Mouse (Mus musculus) limb, embryonic 14.5 days (tissue): ENCODE data around the gene Rufy3. TPM values are rescaled to one million over a fixed set of nuclear protein-coding genes. Genes with fewer than 3 reads are reported as not detected.
A peak's percentile ranks its signal among the peaks of the same experiment; 100 is the strongest.

Experiments used
- ATAC-seq: fragments of 200-750 bp; cut with Nextera tagmentation; 2 replicates; pipeline ENCODE4 v1.8.0; 2017; ENCODE audit warnings: low read depth, moderate number of reproducible peaks, moderate TSS enrichment; ENCODE audit not compliant: low FRiP score
- DNase-seq: peaks from one replicate; pipeline ENCODE4 v3.0.0-alpha.2; 2015; ENCODE audit warnings: low spot score
- H3K27ac ChIP-seq: fragments of 300-500 bp; sonication (generic); replicated peaks from 2 replicates; pipeline ENCODE4 v1.5.1; 2014; ENCODE audit warnings: low read depth, mild to moderate bottlenecking, low read length, moderate library complexity, mixed read lengths
- H3K27me3 ChIP-seq: fragments of 300-500 bp; sonication (generic); 2 replicates; pipeline ENCODE4 v1.6.1; 2014; ENCODE audit warnings: low read length, mixed read lengths; ENCODE audit not compliant: control insufficient read depth, insufficient read depth
- H3K36me3 ChIP-seq: fragments of 300-500 bp; sonication (generic); 2 replicates; pipeline ENCODE4 v1.6.1; 2014; ENCODE audit warnings: mild to moderate bottlenecking, low read length, moderate library complexity, mixed read lengths; ENCODE audit not compliant: control insufficient read depth, insufficient read depth
- H3K4me1 ChIP-seq: fragments of 300-500 bp; sonication (generic); 2 replicates; pipeline ENCODE4 v1.6.1; 2014; ENCODE audit warnings: antibody characterized with exemption, low read length, mixed read lengths; ENCODE audit not compliant: control insufficient read depth, insufficient read depth
- H3K4me2 ChIP-seq: fragments of 300-500 bp; sonication (generic); replicated peaks from 2 replicates; pipeline ENCODE4 v1.6.1; 2014; ENCODE audit warnings: low read depth, mild to moderate bottlenecking, low read length, moderate library complexity; ENCODE audit not compliant: severe bottlenecking
- H3K4me3 ChIP-seq: fragments of 300-500 bp; sonication (generic); replicated peaks from 2 replicates; pipeline ENCODE4 v1.5.1; 2014; ENCODE audit warnings: low read length
- H3K9ac ChIP-seq: fragments of 300-500 bp; sonication (generic); 2 replicates; pipeline ENCODE4 v1.6.1; 2014; ENCODE audit warnings: mild to moderate bottlenecking, low read depth, low read length, moderate library complexity; ENCODE audit not compliant: severe bottlenecking
- H3K9me3 ChIP-seq: fragments of 300-500 bp; sonication (generic); 2 replicates; pipeline ENCODE4 v1.6.1; 2016; ENCODE audit warnings: low read length; ENCODE audit not compliant: control insufficient read depth
- POLR2A ChIP-seq: fragments of 200-500 bp; IDR thresholded peaks from 2 replicates; pipeline ENCODE4 v1.8.0; 2012; ENCODE audit warnings: inconsistent platforms, mild to moderate bottlenecking, moderate library complexity, borderline replicate concordance; ENCODE audit not compliant: insufficient read depth, insufficient read length; ENCODE audit errors: extremely low read depth
- WGBS: fragments of 180-500 bp; shearing (Covaris S2); extraction: QIAGEN DNeasy Blood & Tissue Kit; methylation state at CpG from one replicate; pipeline ENCODE4 v1.1.7; 2014; 5-methylcytosine and 5-hydroxymethylcytosine counted together
- polyA plus RNA-seq, 2 experiments: library from polyadenylated mRNA; depleted of rRNA in 1 of 2; stranded (reverse) in 1 of 2; unstranded in 1 of 2; fragments of >200 nt; fragmentation: Nextera tagmentation in 1 of 2; extraction: Ambion mirVana in 1 of 2; gene quantifications; 2 replicates each; pipeline versions ENCODE4 v1.2.1 to v1.2.3; 2012 to 2014

Rufy3 gene
- polyA plus RNA-seq, 2 experiments, result 9.6 to 15.0 TPM

DNA sequence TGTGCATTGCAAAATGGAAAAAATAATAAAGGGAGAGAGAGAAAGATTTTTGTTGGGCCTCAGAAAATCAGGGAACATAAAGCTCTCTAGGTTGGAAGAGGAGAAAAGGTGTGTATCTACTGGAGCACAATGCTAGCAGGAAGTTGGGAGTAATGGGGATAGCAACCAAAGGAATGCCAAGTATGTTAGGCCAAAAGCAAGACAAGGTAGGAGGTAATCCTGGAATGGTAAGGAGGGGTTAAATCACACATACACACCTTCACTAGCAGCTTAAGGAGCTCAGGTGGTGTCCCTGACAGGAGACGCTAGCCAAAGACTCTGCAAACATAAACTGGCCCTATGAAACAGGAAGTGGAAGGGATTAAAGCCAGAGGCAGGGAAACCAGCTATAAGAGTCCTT lies 5.8 kb upstream of the Rufy3 start:
- Histone ChIP-seq H3K27ac (no peak overlapping the region), H3K4me2 (no peak overlapping the region), H3K4me3 (no peak overlapping the region), H3K9ac (no peak overlapping the region), H3K4me1 (peaks cover 10% of the 10 kb centered on the region), H3K9me3 (no peaks in the 10 kb centered on the region), H3K27me3 (no peaks in the 10 kb centered on the region), H3K36me3 (peaks cover 5% of the 10 kb centered on the region; the same call in 1 of the 2 replicates)
- 17% methylated on average over 1 of the region's 1 CpGs for WGBS
- no peak for TF ChIP-seq POLR2A
- no peak for ATAC-seq
- no peak for DNase-seq

DNA sequence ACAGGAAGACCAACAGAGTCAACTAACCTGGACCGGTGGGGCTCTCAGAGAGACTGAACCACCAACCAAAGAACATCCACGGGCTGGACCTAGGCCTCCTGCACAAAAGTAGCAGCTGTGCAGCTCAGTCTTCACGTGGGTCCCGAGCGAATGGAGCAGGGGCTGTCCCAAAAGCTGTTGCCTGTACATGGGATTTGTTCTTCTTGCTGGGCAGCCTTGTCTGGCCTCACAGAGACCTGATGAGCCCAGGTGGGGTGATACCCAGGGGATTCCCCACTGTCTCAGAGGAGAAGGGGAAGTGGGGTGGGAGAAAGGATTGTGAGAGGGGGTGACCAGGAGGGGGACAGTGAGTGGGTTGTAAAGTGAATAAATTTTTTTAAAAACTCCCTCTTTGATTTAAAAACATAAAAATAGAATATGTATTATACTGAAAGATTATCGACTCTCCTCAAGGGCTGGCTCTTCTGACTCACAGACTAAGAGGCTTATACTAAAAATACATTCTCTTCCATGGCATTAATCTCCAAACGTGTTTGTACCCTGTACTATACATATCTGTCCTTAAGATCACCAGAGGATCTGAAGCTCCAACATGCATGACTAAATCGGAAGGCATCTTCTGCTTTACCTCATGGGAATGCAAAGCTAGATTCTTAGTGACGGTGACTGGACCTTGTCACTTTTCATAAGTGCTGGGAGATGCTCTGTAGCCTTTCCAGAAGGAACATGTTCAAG lies 3.6 kb upstream of the Rufy3 start:
- H3K4me3 ChIP-seq, result no peak overlapping the region
- ATAC-seq (no peak), DNase-seq (no peak)
- no peak for TF ChIP-seq POLR2A
- no peaks in the 10 kb centered on the region for H3K9me3 ChIP-seq
- H3K27ac ChIP-seq, result no peak overlapping the region
- no peak overlapping the region for H3K4me2 ChIP-seq
- H3K9ac ChIP-seq, result no peak overlapping the region
- peaks cover 2% of the 10 kb centered on the region; the same call in 1 of the 2 replicates for H3K4me1 ChIP-seq
- 81% methylated on average over 9 of the region's 9 CpGs for WGBS
- H3K27me3 ChIP-seq, result no peaks in the 10 kb centered on the region
- no peaks in the 10 kb centered on the region for H3K36me3 ChIP-seq

DNA sequence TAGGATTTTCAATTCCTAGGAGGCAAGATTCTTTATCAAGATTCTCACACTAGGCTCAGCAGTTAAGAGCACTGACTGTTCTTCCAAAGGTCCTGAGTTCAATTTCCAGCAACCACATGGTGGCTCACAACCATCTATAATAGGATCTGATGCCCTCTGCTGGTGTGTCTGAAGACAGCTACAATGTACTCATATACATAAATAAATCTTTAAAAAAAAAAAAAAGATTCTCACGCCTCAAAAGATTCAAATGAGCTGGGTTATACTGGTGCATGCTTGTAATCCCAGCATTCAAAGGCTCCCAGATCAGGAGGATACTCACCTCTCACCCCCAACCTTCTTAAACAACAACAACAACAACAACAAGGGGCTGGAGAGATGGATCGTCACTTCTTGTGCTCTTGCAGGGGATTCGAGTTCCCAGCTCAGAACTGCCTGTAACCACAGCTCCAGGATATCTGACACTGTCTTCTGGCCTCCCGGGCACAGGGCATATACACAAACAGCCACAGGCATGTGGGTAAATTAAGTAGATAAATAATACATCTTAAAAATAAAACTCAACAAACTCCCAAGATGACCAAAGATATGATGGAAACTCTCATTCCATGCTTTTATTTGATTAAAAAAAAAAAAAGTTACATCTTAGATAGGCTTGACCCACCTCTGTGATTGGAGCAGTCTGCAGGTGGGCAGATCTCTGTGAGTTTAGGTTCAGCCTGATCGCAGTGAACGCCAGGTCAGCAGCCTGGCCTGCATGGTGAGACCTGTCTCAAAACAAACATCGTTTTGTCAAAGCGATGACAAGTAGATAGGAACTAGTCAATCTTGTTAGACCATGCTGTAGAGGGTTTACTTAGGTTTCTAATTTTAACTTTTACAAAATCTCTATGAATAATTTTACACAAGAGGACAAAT lies 1.7 kb upstream of the Rufy3 start:
- H3K4me2 ChIP-seq, result no peak overlapping the region
- no peak overlapping the region for H3K9ac ChIP-seq
- TF ChIP-seq POLR2A, result no peak
- H3K36me3 ChIP-seq, result no peaks in the 10 kb centered on the region
- no peak overlapping the region for H3K4me3 ChIP-seq
- peaks cover 3% of the 10 kb centered on the region; the same call in 1 of the 2 replicates for H3K4me1 ChIP-seq
- ATAC-seq, result no peak
- H3K27ac ChIP-seq, result no peak overlapping the region
- no peaks in the 10 kb centered on the region for H3K27me3 ChIP-seq
- 76% methylated on average over 8 of the region's 8 CpGs for WGBS
- no peak for DNase-seq
- no peaks in the 10 kb centered on the region for H3K9me3 ChIP-seq

DNA sequence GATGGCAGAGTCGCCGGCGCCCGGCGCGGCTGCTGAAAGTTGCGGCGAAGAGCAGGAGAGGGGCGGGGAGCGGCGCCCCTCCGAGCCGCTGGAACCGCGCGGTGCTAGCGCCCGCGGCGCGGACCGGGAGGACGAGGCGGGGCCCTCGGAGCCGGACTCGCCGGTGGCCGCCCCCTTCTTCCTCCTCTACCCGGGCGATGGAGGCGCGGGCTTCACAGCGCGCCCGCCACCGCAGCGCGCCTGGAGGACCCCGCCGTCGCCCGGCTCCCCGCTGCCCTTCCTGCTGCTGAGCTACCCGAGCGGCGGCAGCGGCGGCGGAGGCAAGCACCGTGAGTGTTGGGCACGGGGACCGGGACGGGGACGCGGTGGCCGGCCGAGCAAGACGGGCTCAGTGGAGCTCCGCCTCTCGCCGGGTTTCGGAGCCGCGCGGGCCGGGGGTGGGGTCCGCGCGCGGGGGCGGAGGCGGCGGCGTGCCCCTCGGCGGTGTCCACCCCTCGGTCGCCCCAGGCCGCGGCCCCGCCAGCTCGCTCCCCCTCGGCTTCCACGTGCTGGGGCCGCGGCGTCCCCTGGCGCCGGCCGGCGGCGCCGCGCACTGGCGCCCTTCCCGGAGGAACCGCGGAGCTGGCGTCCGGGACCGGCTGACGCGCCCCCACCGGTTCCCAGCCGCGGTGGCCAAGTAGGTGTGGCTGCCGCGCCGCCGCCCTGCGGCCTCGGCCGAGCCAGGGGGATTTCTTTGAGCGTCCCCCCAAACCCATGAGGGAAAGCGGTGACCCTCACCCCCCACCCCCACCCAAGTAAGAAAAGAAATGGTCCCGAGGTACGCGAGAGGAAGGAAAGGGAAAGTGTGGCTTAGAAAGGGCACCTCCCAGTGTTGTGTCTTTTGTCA lies 551 bp downstream of the Rufy3 start:
- ATAC-seq, result peak; percentile 56

More for the DNA sequence above, 551 bp downstream of the Rufy3 start:
- peak overlapping the region; percentile 77 for H3K4me2 ChIP-seq
- peak; percentile 38 for DNase-seq
- H3K4me1 ChIP-seq, result peaks cover 3% of the 10 kb centered on the region; the same call in 1 of the 2 replicates
- H3K27ac ChIP-seq, result peak overlapping the region; percentile 75
- no peaks in the 10 kb centered on the region; the same call in 1 of the 2 replicates for H3K36me3 ChIP-seq
- H3K27me3 ChIP-seq, result no peaks in the 10 kb centered on the region
- TF ChIP-seq POLR2A, result no peak
- no peaks in the 10 kb centered on the region for H3K9me3 ChIP-seq
- WGBS, result 1% methylated on average over 25 of the region's 119 CpGs
- peak overlapping the region; percentile 83 for H3K9ac ChIP-seq
- peak overlapping the region; percentile 89 for H3K4me3 ChIP-seq
